Mouse (Mus musculus) intestine, postnatal 0 days (tissue): ENCODE data around the gene Rsph6a. TPM values are rescaled to one million over a fixed set of nuclear protein-coding genes. Genes with fewer than 3 reads are reported as not detected.
A peak's percentile ranks its signal among the peaks of the same experiment; 100 is the strongest.

Source experiments
- ATAC-seq: fragments of 200-750 bp; cut with Nextera tagmentation; 2 replicates; pipeline ENCODE4 v1.8.0; 2017; ENCODE audit warnings: mild to moderate bottlenecking, moderate TSS enrichment, moderate library complexity
- H3K27ac ChIP-seq: fragments of 300-500 bp; sonication (generic); 2 replicates; pipeline ENCODE4 v1.5.1; 2014; ENCODE audit warnings: mild to moderate bottlenecking, low read depth, low read length, moderate library complexity
- H3K27me3 ChIP-seq: fragments of 300-500 bp; sonication (generic); replicated peaks from 2 replicates; pipeline ENCODE4 v1.6.1; 2014; ENCODE audit warnings: low read length, mixed read lengths; ENCODE audit not compliant: control insufficient read depth, insufficient read depth
- H3K36me3 ChIP-seq: fragments of 300-500 bp; sonication (generic); 2 replicates; pipeline ENCODE4 v1.6.1; 2014; ENCODE audit warnings: mild to moderate bottlenecking, moderate library complexity; ENCODE audit not compliant: control insufficient read depth, insufficient read depth
- H3K4me1 ChIP-seq: fragments of 300-500 bp; sonication (generic); replicated peaks from 2 replicates; pipeline ENCODE4 v1.6.1; 2014; ENCODE audit warnings: antibody characterized with exemption, low read length, mixed read lengths; ENCODE audit not compliant: control insufficient read depth, insufficient read depth
- H3K4me2 ChIP-seq: fragments of 300-500 bp; sonication (generic); replicated peaks from 2 replicates; pipeline ENCODE4 v1.6.1; 2014; ENCODE audit warnings: low read depth, mild to moderate bottlenecking, moderate library complexity
- H3K4me3 ChIP-seq: fragments of 300-500 bp; sonication (generic); 2 replicates; pipeline ENCODE4 v1.5.1; 2014; ENCODE audit warnings: low read depth, low read length
- H3K9ac ChIP-seq: fragments of 300-500 bp; sonication (generic); 2 replicates; pipeline ENCODE4 v1.6.1; 2014; ENCODE audit warnings: mild to moderate bottlenecking, low read depth, low read length
- H3K9me3 ChIP-seq: fragments of 300-500 bp; sonication (generic); 2 replicates; pipeline ENCODE4 v1.6.1; 2016; ENCODE audit warnings: mixed run types; ENCODE audit not compliant: control insufficient read depth
- CTCF ChIP-seq: sonication (generic); IDR thresholded peaks from 2 replicates; pipeline ENCODE4 v1.5.1; 2016; ENCODE audit warnings: low read depth, mild to moderate bottlenecking, control low read depth, antibody characterized with exemption, moderate library complexity
- WGBS: fragments of 180-500 bp; shearing (Covaris S2); extraction: QIAGEN DNeasy Blood & Tissue Kit; methylation state at CpG from one replicate; pipeline ENCODE4 v1.1.7; 2014; 5-methylcytosine and 5-hydroxymethylcytosine counted together
- polyA plus RNA-seq: library from polyadenylated mRNA; unstranded; fragments of >200 nt; fragmentation: Nextera tagmentation; extraction: Ambion mirVana; gene quantifications from 2 replicates; pipeline ENCODE4 v1.2.1, GENCODE M21; 2015

The Rsph6a gene
- polyA plus RNA-seq, 1 experiment from 2014 or later, result not detected

DNA sequence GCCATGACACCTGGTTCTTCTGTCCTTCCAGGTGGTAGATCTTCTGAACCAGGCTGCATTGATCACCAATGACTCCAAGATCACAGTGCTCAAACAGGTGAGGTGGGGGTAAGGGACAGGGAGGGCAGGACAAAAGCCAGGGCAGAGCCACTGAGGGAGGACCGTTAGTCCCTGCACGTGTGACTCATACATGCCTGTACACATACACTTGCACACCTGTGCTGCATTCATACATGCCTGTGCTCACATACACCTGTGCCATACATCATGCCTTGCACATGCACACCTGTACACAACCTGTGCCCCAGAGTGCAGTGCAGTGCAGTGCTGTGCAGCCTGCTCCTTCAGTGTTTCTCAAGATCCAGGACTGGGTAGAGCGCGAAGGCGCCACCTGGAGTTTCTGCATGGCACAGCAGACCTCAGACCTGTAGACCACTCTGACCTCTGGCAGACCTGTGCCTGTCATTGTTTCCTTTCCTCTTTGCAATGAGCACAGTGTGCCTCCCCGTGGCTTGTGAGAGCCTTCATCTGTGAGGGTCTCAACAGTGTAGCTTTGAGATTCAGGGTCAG is 25.3 kb upstream of the Rsph6a start:
- Histone ChIP-seq H3K27me3 (no peaks in the 10 kb centered on the region), H3K9ac (no peak overlapping the region), H3K36me3 (peaks cover 49% of the 10 kb centered on the region), H3K4me1 (0 out of 2 replicates have a peak, but pooled peaks cover 3% of the 10 kb centered on the region), H3K4me2 (no peak overlapping the region), H3K27ac (no peak overlapping the region), H3K9me3 (no peaks in the 10 kb centered on the region), H3K4me3 (no peak overlapping the region)
- peak; percentile 14 for ATAC-seq
- WGBS, result 54% methylated on average over 6 of the region's 6 CpGs
- peak; percentile 87 for TF ChIP-seq CTCF

DNA sequence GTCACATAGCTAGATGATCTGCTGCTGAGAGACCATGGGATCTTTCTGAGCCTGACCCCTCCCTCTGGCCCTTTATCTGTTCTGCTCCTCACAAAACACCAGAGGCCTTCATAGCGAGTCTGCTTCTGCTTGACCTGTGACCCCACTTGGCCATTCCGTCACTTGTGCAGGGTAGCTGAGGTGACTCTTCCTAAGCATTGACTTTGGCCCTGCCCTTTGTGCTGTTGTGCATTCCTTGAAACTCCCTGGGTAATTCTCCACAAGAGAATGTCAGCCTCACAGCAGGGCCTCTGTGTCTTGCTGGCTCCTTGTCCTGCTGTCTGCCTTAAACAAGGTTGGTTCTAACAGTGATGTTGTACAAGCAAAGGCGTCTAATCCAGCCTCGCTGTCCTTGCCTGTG is 22.8 kb upstream of the Rsph6a start:
- no peak overlapping the region for H3K27ac ChIP-seq
- peaks cover 72% of the 10 kb centered on the region for H3K36me3 ChIP-seq
- no peaks in the 10 kb centered on the region for H3K9me3 ChIP-seq
- no peak for ATAC-seq
- H3K9ac ChIP-seq, result no peak overlapping the region
- TF ChIP-seq CTCF, result no peak
- H3K4me1 ChIP-seq, result no peaks in the 10 kb centered on the region
- H3K4me2 ChIP-seq, result no peak overlapping the region
- H3K27me3 ChIP-seq, result no peaks in the 10 kb centered on the region
- WGBS, result 89% methylated on average over 4 of the region's 4 CpGs
- no peak overlapping the region for H3K4me3 ChIP-seq

DNA sequence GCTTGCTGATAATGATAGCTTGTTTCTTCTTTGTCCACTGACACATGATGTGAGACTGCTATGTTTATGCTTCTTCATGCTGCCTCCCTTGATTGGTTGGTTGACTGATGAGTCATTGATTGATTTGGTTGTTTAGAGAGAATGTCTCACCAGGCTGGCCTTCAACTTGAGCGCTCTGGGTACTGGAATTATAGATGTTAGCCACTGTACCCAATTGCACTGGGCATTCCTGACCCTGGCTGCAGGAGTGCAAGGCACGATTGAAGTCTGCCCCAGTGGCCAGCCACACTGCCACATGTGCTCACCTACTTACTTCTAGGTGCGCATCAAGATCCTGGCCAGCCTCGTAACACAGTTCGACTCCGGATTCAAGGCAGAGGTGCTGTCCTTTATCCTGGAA is 9.9 kb upstream of the Rsph6a start:
- WGBS, result 97% methylated on average over 6 of the region's 6 CpGs
- H3K36me3 ChIP-seq, result peaks cover 99% of the 10 kb centered on the region

DNA sequence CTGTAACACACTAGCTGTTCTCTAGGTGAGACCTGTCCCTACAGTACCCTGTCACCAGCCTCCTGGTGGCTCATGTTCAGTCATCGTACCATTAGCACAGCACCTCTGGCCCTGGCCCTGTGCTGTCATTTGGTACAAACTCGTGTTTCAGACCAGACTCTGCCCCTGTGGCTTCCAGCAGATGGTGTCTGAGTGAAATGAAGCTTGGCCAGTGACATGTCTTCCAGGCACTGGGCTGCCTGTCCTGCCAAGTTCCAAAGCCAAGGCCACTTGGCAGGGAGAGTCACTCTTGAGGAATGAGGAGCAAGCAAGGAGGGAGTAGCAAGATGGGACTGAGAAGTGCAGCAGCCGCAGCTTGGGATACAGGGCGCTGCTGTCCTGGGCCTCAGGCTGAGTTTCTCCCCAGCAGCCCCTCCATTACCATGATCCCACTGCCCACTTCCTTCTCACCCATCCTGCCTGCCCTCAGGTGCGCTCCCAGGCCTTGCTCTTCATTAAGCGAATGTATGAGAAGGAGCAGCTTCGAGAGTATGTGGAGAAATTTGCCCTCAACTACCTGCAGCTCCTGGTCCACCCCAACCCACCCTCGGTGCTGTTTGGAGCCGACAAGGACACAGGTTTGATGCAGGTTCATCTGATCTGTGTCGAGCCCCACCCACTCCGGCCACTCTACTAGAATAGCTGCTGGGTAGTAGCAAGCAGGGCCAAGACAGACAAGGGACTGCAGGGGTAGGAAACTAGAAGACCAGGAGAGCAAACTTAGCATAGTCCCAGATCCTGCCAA is 8.0 kb upstream of the Rsph6a start:
- H3K9me3 ChIP-seq, result no peaks in the 10 kb centered on the region
- no peak for ATAC-seq
- no peak overlapping the region for H3K4me2 ChIP-seq
- no peak for TF ChIP-seq CTCF
- no peaks in the 10 kb centered on the region for H3K27me3 ChIP-seq
- H3K27ac ChIP-seq, result no peak overlapping the region
- H3K4me3 ChIP-seq, result no peak overlapping the region
- WGBS, result 89% methylated on average over 11 of the region's 11 CpGs
- H3K4me1 ChIP-seq, result no peaks in the 10 kb centered on the region
- no peak overlapping the region for H3K9ac ChIP-seq
- peaks cover 98% of the 10 kb centered on the region for H3K36me3 ChIP-seq

More for the DNA sequence above, 9.9 kb upstream of the Rsph6a start:
- Histone ChIP-seq H3K4me3 (no peak overlapping the region), H3K27me3 (no peaks in the 10 kb centered on the region), H3K9ac (no peak overlapping the region), H3K4me1 (no peaks in the 10 kb centered on the region), H3K4me2 (no peak overlapping the region), H3K27ac (no peak overlapping the region), H3K9me3 (no peaks in the 10 kb centered on the region)
- ATAC-seq, result no peak
- TF ChIP-seq CTCF, result no peak

DNA sequence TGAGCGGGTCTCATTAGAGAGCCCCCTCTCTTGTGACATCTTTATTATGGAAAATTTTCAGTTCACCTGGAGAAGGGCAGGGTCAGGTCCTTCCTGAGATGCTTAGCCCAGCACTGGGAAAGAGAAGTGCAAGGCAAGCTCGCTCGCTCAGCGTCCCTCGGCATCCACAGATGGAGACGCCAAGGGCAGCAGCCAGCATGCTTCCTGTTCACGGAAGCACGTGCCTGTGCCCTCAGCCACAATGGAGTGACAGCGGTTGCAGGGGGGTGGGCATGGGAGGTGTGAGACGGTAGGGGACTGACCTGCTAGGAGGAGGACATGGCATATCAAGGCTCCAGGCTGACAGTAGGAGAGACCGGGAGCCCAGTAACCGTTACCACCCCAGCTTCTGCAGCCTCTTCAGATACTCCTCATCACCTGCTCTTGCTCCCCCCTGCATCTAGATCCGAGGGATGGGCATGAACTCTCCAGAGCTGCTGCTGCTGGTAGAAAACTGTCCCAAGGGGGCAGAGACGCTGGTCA is 6.4 kb upstream of the Rsph6a start:
- no peaks in the 10 kb centered on the region for H3K4me1 ChIP-seq
- no peak for TF ChIP-seq CTCF
- WGBS, result 86% methylated on average over 14 of the region's 14 CpGs
- H3K27ac ChIP-seq, result no peak overlapping the region
- H3K36me3 ChIP-seq, result peaks cover 93% of the 10 kb centered on the region
- ATAC-seq, result no peak
- no peak overlapping the region for H3K4me3 ChIP-seq
- H3K9ac ChIP-seq, result no peak overlapping the region
- no peak overlapping the region for H3K4me2 ChIP-seq
- H3K27me3 ChIP-seq, result no peaks in the 10 kb centered on the region
- no peaks in the 10 kb centered on the region for H3K9me3 ChIP-seq

DNA sequence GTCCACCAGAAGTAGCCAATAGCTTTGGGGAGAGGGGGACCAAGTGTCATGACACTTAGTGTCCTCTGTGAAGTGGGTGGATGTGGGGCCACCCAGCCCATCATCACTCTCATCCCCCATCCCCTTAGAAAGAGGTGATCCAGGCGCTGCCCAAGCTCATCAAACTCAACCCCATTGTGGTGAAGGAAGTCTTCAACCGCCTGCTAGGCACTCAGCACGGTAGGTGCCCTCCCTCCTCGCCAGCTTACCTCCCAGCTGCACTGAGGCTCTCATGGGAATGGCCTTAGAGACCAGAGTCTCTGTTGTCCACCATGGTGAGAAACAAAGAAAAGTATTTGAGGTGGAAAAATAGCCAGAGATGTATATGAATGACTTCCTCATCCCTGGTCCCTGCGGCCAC is 5.2 kb upstream of the Rsph6a start:
- ATAC-seq, result no peak
- no peak overlapping the region for H3K9ac ChIP-seq
- 86% methylated on average over 5 of the region's 5 CpGs for WGBS

More for the DNA sequence above, 5.2 kb upstream of the Rsph6a start:
- Histone ChIP-seq H3K27ac (no peak overlapping the region), H3K4me2 (no peak overlapping the region), H3K9me3 (no peaks in the 10 kb centered on the region), H3K27me3 (no peaks in the 10 kb centered on the region), H3K4me3 (no peak overlapping the region), H3K36me3 (peaks cover 87% of the 10 kb centered on the region), H3K4me1 (no peaks in the 10 kb centered on the region)
- no peak for TF ChIP-seq CTCF
